Mouse (Mus musculus): Measurements from ENCODE around the gene C1qtnf3.
A peak's percentile ranks its signal among the peaks of the same experiment; 100 is the strongest.
"Not testable (repeated sequence)": the region's sequence is repeated elsewhere in the genome, so short reads cannot be mapped to it uniquely, and the experiment has no call there.

The C1qtnf3 gene

DNA sequence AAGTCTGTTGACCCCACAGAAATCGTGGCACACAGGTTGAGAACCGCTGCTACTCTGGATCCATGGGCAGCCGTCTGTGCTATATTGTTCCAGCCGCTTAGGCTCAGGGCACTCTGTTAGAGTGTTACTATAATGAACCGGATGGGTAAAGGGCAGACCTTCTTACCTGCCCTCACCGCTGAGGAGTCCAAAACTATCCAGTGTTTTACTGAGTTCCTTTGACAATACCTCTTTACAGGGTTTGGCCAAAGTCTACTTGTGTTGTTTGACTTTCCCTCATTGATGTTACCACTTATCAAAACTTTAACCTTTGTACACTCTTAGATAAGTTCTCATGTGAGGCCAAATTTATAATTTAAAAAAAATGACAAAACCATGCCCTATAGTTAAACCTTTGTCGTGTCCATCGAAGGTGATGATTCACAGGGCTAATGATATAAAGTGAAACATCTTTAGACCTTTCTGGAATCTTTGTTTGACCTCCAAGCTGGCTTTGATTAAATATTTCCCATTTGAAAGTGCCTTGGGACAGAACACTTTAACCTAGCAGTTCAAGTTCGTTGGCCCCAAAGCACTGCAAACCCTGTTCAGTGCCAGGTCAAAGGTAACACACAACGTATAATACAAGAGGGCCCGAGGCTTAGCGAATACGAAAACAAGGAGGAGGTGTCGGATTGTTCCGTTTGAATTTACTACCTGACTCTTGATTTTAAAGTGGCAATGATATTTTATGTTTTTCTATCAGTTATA lies 7.3 kb downstream of the C1qtnf3 start:
- DNase-seq, result no peak

- no peak for DNase-seq
Measured at GRCm38 (mm10) chr15:10960267-10960666, 8.1 kb downstream of the C1qtnf3 start.

GRCm38 (mm10) chr15:10962601-10963000 lies 10.5 kb downstream of the C1qtnf3 start:
- DNase-seq, result no peak

DNA sequence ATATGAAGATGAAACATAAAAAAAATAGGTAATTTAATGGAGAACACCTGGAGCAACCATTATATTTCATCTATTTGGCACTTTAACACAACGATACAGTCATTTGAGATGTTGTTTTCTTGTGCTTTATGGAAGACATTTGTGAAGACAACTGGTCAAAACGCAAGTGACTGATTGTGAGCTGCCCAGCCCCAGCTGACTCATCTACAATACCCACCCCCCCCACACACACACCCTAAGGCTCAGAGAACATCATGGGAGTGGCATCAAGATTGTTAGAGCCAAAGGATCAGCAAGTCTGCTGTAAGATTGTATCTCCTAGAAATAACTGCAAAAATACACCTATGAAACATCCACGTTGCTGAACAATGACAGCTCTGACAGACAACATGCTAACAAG lies 17.3 kb downstream of the C1qtnf3 start:
- DNase-seq, result no peak

GRCm38 (mm10) chr15:10970777-10971176 lies 18.6 kb downstream of the C1qtnf3 start:
- DNase-seq, result no peak

DNA sequence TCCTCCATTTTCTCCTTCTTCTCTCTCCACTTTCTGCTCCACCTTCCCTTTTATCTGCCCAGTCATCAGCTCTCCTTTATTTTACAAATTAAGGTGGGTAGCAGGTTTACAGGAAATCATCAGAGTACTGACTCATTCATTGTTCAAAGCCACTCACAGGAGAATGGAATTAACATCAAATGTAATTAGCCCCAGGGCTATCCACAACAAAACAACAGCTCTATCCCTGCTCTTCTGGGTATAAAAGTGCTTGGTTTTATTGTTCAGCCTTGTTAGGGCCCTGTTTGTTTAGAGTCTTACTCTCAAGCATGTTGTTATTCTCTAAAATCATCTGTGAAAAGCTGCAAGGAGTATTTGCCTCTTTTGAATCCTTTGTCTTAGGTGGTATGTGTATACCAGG lies 25.0 kb downstream of the C1qtnf3 start:
- DNase-seq, result no peak

- DNase-seq, result no peak
Measured at GRCm38 (mm10) chr15:10980712-10981111, 28.6 kb downstream of the C1qtnf3 start.

GRCm38 (mm10) chr15:10981377-10982063 lies 29.4 kb downstream of the C1qtnf3 start, which contains the start of gene Amacr:
Gene Amacr (plus strand): TSS chr15:10981756.
- peak; percentile 94 for DNase-seq

DNA sequence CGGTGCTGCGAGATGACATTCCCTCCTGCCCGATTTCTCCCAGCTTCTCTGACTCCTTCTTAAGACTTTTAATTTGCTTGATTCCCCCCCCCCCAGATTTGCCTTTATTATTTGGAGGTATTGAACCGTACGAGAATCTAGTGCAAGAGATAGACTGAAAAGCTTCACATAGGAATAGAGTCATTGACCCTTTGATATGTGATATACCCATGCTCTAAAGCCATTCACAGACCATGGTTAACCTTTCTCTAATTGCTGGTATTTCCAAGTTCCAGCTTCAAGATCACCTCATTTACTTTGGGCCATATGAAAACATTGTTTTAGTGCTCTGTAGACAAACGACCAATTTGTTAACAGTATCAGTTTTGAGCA lies 29.9 kb downstream of the C1qtnf3 start:
- peak; percentile 24 for DNase-seq

DNA sequence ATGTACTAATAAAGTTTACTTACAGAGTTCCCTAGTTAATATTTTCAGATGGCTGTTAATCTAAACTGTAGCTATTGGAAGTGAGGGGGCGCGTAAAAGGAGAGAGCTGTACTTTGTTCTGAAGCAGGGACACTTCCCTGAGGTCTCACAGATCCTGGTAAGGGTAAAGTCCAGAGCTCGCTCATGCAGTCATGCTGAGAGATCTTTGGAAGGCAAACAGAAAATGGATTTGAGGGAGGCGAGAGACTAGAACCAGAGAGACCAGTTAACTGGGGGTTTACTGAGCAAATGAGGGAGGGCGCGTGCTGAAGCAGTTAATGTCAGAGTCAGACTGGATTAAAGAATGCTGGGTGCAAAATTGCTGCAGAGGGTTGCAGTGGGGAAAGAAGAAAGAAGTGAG lies 33.6 kb downstream of the C1qtnf3 start:
- no peak for DNase-seq

- DNase-seq, result not testable (repeated sequence)
Measured at GRCm38 (mm10) chr15:10986477-10986876, 34.3 kb downstream of the C1qtnf3 start.

DNA sequence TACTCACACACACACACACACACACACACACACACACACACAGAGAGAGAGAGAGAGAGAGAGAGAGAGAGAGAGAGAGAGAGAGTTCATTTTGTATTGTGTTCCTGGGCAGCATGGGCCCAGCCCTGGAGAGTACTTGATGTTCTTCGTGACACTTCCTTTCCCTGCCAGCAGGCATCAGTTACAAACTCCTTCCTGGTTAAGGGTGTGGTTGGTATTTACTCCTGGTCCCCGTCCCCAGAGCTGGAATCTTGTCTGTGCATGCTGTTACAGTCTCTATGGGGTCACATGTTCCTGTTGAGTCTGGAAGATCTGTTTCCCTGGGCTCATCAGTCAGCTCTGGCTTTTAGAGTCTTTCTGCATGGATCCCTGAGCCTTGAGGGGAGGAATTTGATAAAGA lies 38.3 kb downstream of the C1qtnf3 start:
- no peak for DNase-seq

- no peak for DNase-seq
Measured at GRCm38 (mm10) chr15:10991566-10991965, 39.4 kb downstream of the C1qtnf3 start.

GRCm38 (mm10) chr15:10999832-11000231 lies 47.7 kb downstream of the C1qtnf3 start:
- no peak for DNase-seq

GRCm38 (mm10) chr15:11000421-11000820 lies 48.3 kb downstream of the C1qtnf3 start, which contains the start of gene Slc45a2:
Gene Slc45a2 (plus strand): TSS chr15:11000721.
- DNase-seq, result no peak

DNA sequence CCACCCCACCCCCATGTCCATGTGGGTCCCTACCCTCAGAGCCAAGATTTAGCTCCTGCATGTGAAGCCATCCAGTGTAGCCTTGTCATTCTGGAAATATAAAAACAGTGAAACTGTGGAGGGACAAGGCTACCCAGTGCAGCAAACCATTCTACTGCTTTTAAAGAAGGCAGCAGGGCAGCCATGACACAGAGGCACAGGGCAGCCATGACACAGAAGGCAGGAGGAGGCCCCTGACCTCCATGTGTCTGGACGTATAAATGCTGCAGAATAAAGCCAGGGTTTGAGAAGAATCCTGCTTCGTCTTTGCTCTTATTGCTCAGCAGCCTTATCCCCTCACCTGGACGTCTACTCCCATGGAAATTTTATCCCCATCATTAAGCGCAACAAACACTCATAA lies 51.7 kb downstream of the C1qtnf3 start:
- no peak for DNase-seq

DNA sequence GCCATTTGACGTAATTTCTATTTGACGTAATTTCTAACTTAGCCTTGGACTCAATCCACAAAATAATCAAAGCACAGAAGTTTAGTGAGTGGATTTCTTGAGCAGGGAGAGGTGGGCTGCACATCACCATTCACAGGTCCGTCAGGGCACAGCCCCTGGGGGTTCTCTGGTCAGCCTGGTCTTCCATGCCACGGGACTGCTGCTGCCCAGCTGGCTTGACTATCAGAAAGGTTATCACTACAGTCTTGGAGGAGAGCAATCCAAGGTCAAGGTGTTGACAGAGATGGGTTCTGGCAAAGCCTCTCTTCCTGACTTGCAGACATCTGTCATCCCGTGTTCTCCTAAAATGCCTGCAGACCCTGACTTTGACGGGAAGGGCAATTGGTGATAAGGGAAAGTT lies 52.5 kb downstream of the C1qtnf3 start:
- no peak for DNase-seq

DNA sequence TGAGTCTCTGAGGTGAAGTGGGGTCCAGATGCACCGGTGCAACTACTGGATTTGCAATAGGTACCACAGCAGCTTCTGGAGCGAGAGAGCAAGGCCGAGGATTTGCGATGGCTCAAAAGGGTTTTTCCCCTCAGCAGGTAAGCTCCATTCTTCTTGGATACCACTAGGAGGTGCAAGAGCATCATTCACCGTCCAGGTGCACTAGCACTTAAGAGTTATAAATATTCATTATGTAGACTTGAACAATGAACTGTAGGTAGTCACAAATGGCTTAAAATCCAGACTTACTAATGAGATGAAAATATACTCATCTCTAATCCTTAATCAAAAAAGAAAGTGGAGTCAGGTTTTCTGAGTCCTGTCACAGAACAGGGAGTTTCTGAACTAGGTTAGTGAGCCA lies 56.6 kb downstream of the C1qtnf3 start:
- no peak for DNase-seq

GRCm38 (mm10) chr15:11010976-11011548 lies 58.9 kb downstream of the C1qtnf3 start:
- no peak for DNase-seq

DNA sequence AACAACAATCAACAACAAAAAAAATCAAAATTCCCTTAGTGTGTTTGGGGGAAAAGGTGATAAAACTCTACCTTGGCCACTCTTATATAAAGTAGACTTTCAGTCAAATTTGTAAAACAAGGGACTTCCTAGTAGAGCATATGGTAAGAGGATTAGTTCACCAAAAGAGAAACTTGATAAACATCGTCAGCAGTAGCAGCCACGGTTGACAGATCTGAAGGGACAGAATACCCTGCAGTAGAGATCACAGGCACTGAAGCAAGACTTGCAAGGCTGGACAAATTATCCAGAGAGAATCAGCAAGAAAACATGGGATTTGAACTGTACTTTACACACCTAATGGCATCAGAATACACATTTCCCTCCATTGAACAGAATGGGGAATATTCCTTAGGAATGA lies 62.8 kb downstream of the C1qtnf3 start:
- DNase-seq, result no peak

- no peak for DNase-seq
Measured at GRCm38 (mm10) chr15:11026801-11027561, 74.8 kb downstream of the C1qtnf3 start.
